Mouse (Mus musculus) embryo, embryonic 9.5 days (tissue): ENCODE measurements around the gene Ccdc158.
A peak's percentile ranks its signal among the peaks of the same experiment; 100 is the strongest.

Experiments used
- DNase-seq: peaks from one replicate; pipeline ENCODE4 v3.0.0-alpha.2; 2017; ENCODE audit errors: extremely low spot score

Gene Ccdc158

GRCm38 (mm10) chr5:92688124-92688523 lies 13.1 kb upstream of the Ccdc158 start:
- DNase-seq: no peak

- no peak for DNase-seq
These were observed 9.8 kb upstream of the Ccdc158 start for GRCm38 (mm10) chr5:92684715-92685460.

GRCm38 (mm10) chr5:92683871-92684475 lies 8.9 kb upstream of the Ccdc158 start:
- no peak for DNase-seq

DNA sequence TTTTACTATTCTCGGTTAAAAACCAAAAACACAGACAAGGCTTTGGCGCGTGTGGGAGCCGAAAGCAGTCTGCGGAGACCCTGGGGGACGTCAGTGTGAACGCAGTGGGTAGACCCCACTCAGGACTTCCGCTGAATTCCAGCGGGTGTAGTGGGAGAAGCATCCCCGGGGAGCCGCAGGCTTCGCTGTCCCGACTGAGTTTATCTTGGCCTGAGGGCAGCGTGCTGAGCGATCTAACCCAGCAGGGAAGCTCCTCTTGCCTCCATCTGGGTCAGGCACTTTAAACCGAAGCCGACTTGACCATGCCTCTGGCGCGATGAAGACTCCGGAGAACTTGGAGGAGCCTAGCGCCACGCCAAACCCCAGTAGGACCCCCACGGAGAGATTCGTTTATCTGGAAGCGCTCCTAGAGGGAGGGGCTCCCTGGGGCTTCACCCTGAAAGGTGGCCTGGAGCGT lies 8.3 kb upstream of the Ccdc158 start, which contains the start of gene Shroom3:
Gene Shroom3 (plus strand): TSS at position 85 of the 457 bp plus-strand sequence.
- no peak for DNase-seq

- peak; percentile 70 for DNase-seq
These were observed 7.7 kb upstream of the Ccdc158 start for GRCm38 (mm10) chr5:92682621-92683348.

DNA sequence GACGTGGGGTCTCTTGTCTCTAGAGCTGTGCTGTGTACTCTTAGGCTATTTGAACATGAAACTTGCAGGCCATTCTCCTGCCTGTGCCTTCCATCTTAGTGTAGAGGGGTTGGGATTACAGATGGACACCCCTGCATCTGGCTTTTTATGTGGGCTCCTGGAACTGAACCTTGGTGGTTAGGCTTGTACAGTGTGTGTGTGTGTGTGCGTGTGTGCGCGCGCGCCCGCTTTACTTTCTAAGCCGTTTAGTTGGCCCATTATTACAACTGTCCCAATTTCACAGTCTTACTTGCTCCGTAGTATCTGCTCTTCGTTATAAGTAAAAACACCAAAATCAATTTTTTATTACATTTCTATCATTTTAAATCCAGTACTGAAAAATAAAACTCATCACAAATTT lies 6.8 kb upstream of the Ccdc158 start:
- DNase-seq: no peak

DNA sequence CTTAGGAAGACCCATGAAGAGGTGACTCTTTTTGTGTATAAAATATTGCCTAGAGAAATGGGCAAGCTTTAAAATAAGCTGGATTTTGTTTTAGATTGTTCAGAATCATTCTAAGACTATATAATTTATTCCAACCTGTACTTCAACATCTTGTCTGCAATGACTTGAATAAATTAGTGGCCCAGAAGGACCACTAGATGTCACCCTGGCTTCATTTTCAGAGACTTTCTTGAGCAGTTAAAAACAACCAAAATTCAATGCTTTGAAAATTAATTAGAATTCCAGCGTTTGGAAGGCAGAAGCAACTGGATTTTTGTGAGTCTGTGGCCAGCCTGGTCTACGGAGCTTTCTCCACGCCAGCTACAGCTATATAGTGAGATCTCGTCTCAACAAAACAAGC lies 4.4 kb upstream of the Ccdc158 start:
- peak; percentile 51 for DNase-seq

- DNase-seq: no peak
These were observed 476 bp upstream of the Ccdc158 start for GRCm38 (mm10) chr5:92675574-92675920.

DNA sequence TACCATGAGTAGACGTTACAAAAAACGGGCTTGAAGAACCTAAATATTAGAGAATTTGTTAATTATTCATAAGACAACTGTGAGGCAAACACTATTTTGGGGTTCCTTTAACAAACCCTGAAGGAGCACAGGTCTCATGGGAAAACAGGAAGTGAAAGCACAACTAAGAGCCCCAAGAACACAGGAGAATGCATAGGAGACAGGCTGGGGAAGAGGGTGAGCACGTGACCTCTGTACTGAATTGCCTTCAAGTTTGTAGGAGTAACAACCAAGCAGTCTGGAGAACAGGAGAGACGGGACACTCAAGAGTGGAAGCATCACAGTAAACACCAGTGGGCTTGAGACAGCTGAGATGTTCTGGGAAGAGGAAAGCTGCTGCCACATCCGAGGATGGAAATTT lies 8.2 kb downstream of the Ccdc158 start:
- DNase-seq: no peak

DNA sequence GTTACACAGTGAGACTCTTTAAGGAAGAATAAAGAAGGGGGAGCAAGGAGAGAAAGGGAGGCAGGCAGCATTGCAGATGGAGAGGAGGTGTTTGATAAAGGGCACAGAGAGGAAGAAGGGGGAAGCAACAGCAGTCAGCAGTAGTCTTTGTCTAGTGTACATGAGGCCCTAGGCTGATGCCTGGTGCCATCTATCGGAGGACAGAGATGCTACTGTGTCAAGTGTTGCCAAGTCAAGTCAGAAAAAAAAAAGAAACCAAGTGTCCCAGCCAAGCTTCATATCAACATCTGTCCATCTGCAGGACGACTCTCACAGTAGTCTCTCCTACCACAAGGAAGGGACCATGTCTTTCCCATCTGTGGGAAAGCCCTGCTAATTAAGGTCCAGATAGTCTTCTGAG lies 10.8 kb downstream of the Ccdc158 start:
- no peak for DNase-seq

GRCm38 (mm10) chr5:92656256-92656655 lies 18.8 kb downstream of the Ccdc158 start:
- DNase-seq: peak; percentile 54

- no peak for DNase-seq
These were observed 34.2 kb downstream of the Ccdc158 start for GRCm38 (mm10) chr5:92640861-92641260.

GRCm38 (mm10) chr5:92635891-92636290 lies 39.2 kb downstream of the Ccdc158 start:
- DNase-seq: no peak

DNA sequence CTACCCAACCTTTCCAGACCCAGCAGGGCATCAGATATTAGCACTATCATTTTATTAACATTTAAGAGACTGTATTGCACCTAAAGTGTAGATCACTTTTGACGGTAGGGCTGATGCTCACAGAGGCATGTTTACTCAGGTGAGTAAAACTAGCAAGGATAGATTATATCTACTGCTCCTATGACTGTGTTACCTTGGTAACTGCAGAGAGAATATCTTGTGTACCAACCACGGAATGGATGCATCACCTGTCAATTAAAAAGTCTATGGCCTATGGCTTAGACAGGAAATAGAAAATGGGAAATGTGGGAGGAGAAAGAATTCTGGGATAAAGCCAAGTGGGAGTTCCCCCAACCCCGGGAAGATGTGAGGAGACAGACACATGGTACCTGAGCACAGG lies 40.2 kb downstream of the Ccdc158 start:
- DNase-seq: no peak

- no peak for DNase-seq
These were observed 41.5 kb downstream of the Ccdc158 start for GRCm38 (mm10) chr5:92633526-92633925.

GRCm38 (mm10) chr5:92627896-92628295 lies 47.2 kb downstream of the Ccdc158 start:
- DNase-seq: no peak

DNA sequence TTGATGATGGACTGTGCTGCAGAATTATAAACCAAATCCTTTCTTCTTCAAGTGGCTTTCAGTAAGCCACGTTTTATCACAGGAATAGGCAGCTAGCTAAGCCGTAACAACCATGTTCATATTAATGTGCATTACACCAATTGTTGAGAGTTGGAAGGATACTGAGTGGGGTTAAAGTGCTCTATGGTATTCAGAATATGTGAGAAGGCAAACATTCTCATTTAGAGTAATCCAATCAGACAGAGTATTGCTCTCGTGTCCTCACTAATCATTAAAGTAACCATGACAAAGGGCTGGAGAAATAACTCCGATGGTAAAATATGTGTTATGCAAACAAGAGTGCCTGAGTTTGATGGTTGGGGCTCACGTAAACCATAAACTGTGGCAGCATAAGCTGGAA lies 53.2 kb downstream of the Ccdc158 start:
- DNase-seq: no peak

GRCm38 (mm10) chr5:92612756-92613155 lies 62.3 kb downstream of the Ccdc158 start:
- DNase-seq: no peak

DNA sequence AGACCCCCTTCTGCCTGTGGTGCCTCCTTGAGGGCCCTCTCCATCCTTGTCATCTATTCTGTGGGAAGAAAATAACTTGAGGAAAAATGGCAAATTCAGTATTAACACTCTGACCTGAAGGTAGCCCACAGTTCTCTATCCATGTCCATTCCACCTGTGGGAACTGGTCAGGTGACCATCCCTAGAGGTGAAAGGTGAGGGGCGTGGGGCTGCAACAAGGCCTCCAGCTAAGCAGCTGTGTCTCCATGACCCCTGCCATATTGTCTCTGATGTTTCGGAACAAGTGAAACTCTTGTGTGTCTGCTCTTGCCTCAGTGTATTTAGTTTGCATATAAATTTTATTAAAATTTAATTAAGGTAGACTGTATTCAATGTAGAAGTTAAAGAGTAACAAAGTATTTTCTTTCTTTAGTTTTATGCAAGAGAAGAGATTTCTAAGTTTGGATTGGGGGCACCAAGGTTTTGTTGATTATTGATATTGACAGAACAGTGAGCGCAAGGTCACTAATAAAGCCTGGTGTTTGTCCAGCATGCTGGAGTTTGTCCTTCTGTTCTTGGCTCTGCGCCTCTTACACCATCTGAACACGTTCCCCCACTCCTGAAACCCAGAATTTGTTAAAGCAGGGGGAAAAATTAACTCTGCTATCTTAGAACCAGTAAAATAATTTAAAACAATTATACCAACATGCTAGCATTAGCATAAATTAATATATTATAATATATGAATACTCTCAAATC lies 67.4 kb downstream of the Ccdc158 start:
- no peak for DNase-seq

GRCm38 (mm10) chr5:92604452-92605247 lies 70.4 kb downstream of the Ccdc158 start:
- no peak for DNase-seq
